Mouse (Mus musculus) adrenal gland, postnatal 36 days (tissue): Measurements from ENCODE around the gene Vps45. TPM values are rescaled to one million over a fixed set of nuclear protein-coding genes. Genes with fewer than 3 reads are reported as not detected.

Experiments used
- DNase-seq, 2 experiments: peaks; one replicate each; pipeline ENCODE4 v3.0.0; 2021; ENCODE audit warnings: mixed read lengths in 1 of 2
- total RNA-seq, 2 experiments: library from RNA; stranded (reverse); gene quantifications; 2 replicates each; pipeline ENCODE4 v1.2.3; 2021

Gene Vps45
- total RNA-seq, 2 experiments from 2014 or later, result 30.6 to 34.7 TPM

GRCm38 (mm10) chr3:96038156-96038555 is 20.1 kb downstream of the Vps45 start:
- DNase-seq, result no peak

GRCm38 (mm10) chr3:96036796-96037195 is 21.5 kb downstream of the Vps45 start:
- DNase-seq, result no peak

- DNase-seq, result no peak
Observed at GRCm38 (mm10) chr3:96033046-96033445, 25.2 kb downstream of the Vps45 start.

DNA sequence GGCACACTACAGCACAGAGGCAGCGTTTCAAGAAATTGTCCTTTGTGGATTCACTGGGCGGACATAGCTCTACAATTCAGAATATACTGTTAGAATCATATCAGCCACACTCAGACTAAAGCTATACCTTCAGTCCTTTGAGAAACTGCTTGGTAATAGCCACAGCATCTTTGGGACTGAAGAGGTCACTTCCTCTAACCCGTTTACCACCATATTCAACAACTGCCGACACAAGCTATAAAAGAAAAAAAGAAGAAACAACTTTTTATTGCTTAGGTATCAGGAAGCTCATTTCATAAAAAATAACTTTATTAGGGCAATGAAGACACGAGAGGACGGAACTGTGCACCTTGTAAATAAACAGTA is 25.6 kb downstream of the Vps45 start:
- no peak for DNase-seq

DNA sequence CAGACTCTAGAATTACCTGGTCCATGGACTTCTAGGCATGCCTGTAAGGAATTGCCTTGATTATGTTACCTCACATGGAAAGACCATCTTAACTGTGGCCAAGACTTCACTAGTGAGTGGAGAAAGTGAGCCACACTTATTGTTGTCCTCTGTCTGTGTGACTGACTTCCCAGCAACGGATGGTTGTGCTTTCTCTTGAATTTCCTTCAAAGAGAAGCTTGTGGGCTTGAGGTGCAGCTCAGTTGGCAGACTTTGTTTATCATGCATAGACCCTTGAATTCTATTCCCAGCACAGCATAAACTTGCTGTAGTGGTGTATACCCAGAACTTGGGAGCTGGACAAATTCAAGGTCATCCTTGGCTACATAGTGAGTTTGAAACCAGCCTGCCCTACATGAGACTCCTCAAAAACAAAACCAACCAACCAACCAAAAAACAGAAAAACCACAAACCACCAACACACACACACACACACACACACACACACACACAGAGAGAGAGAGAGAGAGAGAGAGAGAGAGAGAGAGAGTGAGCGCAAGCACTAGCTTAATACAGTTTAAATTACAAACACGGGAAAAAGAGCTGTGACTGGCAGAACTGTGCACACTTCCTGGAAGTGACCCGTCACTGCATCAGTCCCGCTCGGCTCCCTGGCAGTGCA is 26.1 kb downstream of the Vps45 start:
- DNase-seq, result no peak

GRCm38 (mm10) chr3:96029766-96030165 is 28.5 kb downstream of the Vps45 start:
- DNase-seq, result no peak

- no peak for DNase-seq
Observed at GRCm38 (mm10) chr3:96029336-96029735, 28.9 kb downstream of the Vps45 start.

DNA sequence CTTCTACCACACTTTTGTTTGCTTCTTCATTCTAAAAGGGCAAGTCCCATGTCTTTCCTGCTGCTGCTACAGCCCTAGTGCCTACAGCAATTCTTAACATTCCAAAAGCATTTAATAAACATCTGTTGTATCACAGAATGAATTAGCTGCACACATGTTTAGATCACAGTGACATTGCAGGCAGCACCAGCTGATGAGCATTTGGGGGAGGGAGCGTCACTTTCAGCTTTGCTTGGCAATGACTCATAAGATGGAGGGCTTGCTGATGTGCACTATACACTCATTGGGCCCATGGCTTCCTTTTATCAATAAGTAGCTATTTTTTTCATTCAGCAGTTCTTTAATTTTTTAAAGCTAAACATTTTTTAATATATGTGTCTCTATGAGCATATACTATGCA is 30.4 kb downstream of the Vps45 start:
- peak in 1 of 2 experiments; percentile 13 for DNase-seq

DNA sequence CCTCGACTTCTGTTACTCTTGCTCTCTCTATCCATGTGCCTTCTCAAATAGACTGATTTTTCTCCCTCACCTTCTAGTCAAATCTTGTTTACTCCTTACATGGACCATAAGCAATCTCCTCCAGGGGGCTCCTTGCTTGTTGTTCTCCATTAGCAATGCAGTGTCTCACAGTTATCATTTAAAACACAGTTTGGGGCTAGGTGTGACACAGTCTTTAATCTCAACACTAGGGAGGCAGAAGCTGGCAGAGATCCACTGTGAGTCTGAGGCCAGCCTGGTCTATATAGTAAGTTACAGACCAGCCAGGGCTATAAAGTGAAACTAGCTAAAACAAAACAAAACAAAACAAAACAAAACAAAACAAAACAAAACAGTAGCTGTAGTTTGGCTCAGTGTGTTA is 31.1 kb downstream of the Vps45 start:
- DNase-seq, result no peak

- no peak for DNase-seq
Observed at GRCm38 (mm10) chr3:96021421-96022128, 36.7 kb downstream of the Vps45 start.

DNA sequence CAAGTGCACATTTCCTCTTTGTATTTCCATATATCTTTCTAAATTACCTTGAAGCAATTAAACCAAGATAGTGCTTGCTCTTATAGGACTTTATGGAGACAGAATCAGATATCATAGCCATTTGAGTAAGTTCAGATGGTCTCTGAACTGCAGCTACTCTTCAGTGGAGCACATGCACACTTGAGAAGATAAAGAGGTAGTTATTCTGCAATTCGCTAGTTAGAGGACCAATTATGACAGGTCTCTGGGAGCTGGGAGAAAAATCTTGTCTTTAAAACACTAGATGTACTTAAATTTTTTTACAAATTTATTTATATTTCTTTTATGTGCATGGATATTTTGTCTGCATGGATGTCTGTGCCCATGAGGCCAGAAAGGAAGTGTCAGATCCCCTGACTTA is 37.5 kb downstream of the Vps45 start:
- no peak for DNase-seq

- DNase-seq, result no peak
Observed at GRCm38 (mm10) chr3:96017461-96017860, 40.8 kb downstream of the Vps45 start.

GRCm38 (mm10) chr3:96016257-96016889 is 41.9 kb downstream of the Vps45 start:
- no peak for DNase-seq

DNA sequence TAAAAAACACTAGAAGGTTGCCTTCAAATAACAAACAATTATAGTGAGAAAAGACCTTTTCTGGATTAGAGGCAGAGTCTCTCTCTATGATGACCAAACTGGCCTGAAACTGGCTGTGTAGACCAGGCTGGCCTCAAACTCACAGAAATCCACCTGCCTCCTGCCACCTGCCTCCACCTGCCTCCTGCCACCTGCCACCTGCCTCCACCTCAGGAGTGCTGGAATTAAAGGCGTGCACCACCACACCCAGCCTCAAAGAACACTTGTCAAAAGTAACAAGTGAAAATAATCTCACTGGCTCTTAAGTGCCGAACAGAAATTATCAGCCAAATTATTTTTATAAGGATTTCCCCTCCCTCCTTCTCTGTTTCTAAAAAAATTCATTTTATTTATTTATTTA is 42.6 kb downstream of the Vps45 start:
- DNase-seq, result no peak

DNA sequence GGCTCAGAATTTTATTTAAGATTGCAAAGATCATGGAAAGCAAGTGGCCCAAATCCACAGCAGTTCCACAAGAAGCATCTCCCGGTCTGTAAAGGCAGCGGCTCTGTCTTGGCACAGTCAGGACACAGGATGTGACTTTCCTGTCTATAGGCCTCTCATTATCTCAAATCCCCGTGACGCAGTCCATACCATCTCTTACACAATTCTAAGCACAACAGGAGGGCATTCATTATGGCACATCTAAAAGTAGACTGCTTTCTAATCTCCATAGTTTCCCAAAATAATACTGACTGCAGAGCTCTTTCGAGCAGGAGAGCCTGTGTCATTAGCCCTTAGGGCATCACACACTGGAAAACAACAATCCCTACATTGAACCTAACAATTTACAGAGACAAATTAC is 45.5 kb downstream of the Vps45 start:
- DNase-seq, result no peak

DNA sequence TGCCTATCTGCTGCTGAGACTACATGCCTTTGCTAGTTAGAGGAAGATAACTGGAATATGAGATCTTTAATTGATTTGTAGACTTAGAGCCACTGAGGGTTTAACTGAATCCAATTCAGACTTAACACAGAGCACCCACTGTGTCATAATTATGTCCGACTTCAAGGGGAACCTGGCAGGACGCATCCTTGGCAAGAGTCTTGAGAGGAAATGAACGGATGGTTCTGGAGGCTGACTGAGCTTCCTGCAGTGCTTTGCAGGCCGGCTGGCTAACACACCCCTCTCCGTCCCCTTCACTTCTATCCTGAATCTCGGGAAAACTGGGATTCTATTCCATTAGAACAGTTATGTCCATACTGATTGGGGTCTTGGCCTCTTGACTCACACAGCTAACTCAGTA is 49.8 kb downstream of the Vps45 start:
- no peak for DNase-seq

GRCm38 (mm10) chr3:96001560-96001959 is 56.7 kb downstream of the Vps45 start:
- no peak for DNase-seq

- DNase-seq, result no peak
Observed at GRCm38 (mm10) chr3:96000921-96001501, 57.3 kb downstream of the Vps45 start.

GRCm38 (mm10) chr3:96000080-96000632 is 58.1 kb downstream of the Vps45 start:
- DNase-seq, result peak; percentile 39 to 41

DNA sequence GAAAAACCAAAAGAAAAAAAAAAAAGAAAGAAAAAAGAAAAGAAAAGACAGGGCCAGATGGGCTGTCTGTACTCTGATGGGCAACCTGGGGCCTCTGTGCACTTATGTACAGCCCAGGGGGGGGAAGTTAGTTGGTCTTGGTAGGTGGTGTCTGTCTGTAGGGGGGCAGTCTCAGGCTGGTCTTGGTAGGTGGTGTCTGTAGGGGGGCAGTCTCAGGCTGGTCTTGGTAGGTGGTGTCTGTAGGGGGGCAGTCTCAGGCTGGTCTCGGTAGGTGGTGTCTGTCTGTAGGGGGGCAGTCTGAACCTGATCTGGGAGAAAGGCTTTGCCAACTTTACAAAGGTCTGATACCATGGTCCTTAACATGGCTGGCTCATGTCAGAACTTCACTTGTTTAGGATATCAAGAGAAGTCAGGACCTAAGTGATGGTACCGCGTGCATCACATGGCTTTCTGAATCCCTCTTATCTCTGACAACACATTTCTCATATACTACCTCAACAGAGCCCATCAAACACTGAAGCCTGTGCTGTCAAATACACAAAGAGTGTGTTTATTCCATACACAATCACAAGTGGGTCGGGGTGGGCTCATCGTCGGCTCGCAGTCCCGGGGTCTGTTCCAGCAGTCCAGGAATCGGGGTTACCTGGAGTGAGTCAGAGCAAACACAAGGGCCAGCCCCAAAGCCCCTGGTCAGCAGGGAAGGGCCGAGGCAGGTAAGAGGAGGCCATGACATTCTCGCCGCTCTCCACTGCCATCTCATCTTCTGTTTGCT is 58.8 kb downstream of the Vps45 start:
- DNase-seq, result no peak

GRCm38 (mm10) chr3:95997203-95997721 is 61.0 kb downstream of the Vps45 start:
- no peak for DNase-seq
